Mouse (Mus musculus) embryonic facial prominence, embryonic 13.5 days (tissue): ENCODE measurements around the gene Foxd3. TPM values are rescaled to one million over a fixed set of nuclear protein-coding genes. Genes with fewer than 3 reads are reported as not detected.
A peak's percentile ranks its signal among the peaks of the same experiment; 100 is the strongest.

ENCODE experiments used
- ATAC-seq: fragments of 200-750 bp; cut with Nextera tagmentation; 2 replicates; pipeline ENCODE4 v1.8.0; 2017; ENCODE audit warnings: low read depth; ENCODE audit not compliant: insufficient number of reproducible peaks, insufficient read depth, low FRiP score, low TSS enrichment
- H3K27ac ChIP-seq: fragments of 300-500 bp; sonication (generic); 2 replicates; pipeline ENCODE4 v1.5.1; 2015; ENCODE audit warnings: moderate library complexity, mild to moderate bottlenecking, inconsistent platforms
- H3K27me3 ChIP-seq: fragments of 300-500 bp; sonication (generic); 2 replicates; pipeline ENCODE4 v1.6.1; 2015; ENCODE audit warnings: mild to moderate bottlenecking, inconsistent platforms
- H3K36me3 ChIP-seq: fragments of 300-500 bp; sonication (generic); 2 replicates; pipeline ENCODE4 v1.6.1; 2015; ENCODE audit warnings: mild to moderate bottlenecking, inconsistent platforms
- H3K4me1 ChIP-seq: fragments of 300-500 bp; sonication (generic); 2 replicates; pipeline ENCODE4 v1.6.1; 2015; ENCODE audit warnings: inconsistent platforms
- H3K4me2 ChIP-seq: fragments of 300-500 bp; sonication (generic); 2 replicates; pipeline ENCODE4 v1.6.1; 2015; ENCODE audit warnings: moderate library complexity, mild to moderate bottlenecking, inconsistent platforms
- H3K4me3 ChIP-seq: fragments of 300-500 bp; sonication (generic); 2 replicates; pipeline ENCODE4 v1.5.1; 2015; ENCODE audit warnings: mild to moderate bottlenecking, inconsistent platforms
- H3K9ac ChIP-seq: fragments of 300-500 bp; sonication (generic); 2 replicates; pipeline ENCODE4 v1.6.1; 2015; ENCODE audit warnings: mild to moderate bottlenecking, inconsistent platforms
- H3K9me3 ChIP-seq: fragments of 300-500 bp; sonication (generic); 2 replicates; pipeline ENCODE4 v1.6.1; 2016; ENCODE audit warnings: inconsistent platforms
- WGBS: fragments of 180-500 bp; shearing (Covaris S2); methylation state at CpG from one replicate; pipeline ENCODE4 v1.1.7; 2015; ENCODE audit warnings: mixed read lengths; 5-methylcytosine and 5-hydroxymethylcytosine counted together
- polyA plus RNA-seq: library from polyadenylated mRNA; unstranded; fragments of >200 nt; fragmentation: Nextera tagmentation; extraction: Ambion mirVana; gene quantifications from 2 replicates; pipeline ENCODE4 v1.2.1, GENCODE M21; 2015

The Foxd3 gene
- polyA plus RNA-seq, 1 experiment from 2014 or later, result 0.90 TPM

DNA sequence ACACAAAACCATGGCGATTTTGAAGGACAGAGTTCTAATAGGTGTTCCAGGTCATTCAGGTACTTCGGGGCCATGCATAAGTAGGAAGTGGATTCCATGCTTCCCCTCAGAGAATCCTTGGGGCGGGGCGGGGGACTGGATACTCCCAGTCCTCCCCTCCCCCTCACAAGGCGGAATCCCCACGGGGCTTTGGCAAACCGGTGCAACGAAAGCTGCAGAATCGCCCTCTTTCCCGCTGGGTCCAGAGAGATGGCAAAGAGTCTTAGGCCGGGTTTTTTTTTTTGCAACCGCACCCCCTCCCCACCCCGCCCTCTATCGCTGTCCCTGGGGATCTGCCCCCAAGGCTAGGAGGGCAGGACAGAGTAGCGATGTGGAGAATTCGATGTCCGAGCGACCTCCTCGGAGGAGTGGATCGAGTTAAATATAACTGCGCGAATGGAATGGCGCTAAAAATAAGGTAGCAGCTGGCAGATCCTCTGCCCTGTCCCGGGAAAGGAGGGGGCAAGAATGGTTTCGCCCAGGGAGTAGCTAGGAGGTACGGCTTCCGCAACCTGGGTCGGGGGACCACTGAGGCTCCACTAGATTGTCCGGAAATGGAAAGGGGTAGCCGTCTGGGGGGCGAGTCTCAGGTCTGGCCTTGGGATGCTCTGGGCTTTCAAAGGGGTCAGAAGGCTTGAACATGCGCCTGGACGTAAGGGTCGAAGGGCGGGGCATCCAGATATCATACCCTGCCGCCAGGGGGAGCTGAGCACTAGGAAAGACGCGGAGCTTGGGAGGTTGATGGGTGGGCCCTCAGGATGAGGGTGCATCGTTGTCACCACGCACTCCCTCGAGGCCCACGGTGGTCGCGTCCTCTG is 5.8 kb upstream of the Foxd3 start:
- no peaks in the 10 kb centered on the region for H3K36me3 ChIP-seq
- ATAC-seq, result no peak
- H3K27ac ChIP-seq, result no peak overlapping the region
- WGBS, result 3% methylated on average over 44 of the region's 44 CpGs
- H3K27me3 ChIP-seq, result peaks cover 87% of the 10 kb centered on the region
- H3K9me3 ChIP-seq, result no peaks in the 10 kb centered on the region
- H3K4me3 ChIP-seq, result peak overlapping the region; percentile 28; the same call in 1 of the 2 replicates
- peaks cover 12% of the 10 kb centered on the region; the same call in 1 of the 2 replicates for H3K4me1 ChIP-seq
- H3K4me2 ChIP-seq, result no peak overlapping the region
- no peak overlapping the region for H3K9ac ChIP-seq

- no peaks in the 10 kb centered on the region for H3K36me3 ChIP-seq
- peaks cover 18% of the 10 kb centered on the region; the same call in 1 of the 2 replicates for H3K4me1 ChIP-seq
- ATAC-seq, result no peak
- peaks cover 95% of the 10 kb centered on the region for H3K27me3 ChIP-seq
- peak overlapping the region; percentile 49 for H3K4me2 ChIP-seq
- H3K9ac ChIP-seq, result no peak overlapping the region
- peak overlapping the region; percentile 28 for H3K4me3 ChIP-seq
- H3K27ac ChIP-seq, result no peak overlapping the region
- no peaks in the 10 kb centered on the region for H3K9me3 ChIP-seq
- 1% methylated on average over 58 of the region's 59 CpGs for WGBS
These were observed 5.0 kb upstream of the Foxd3 start for GRCm38 (mm10) chr4:99650945-99651690.

GRCm38 (mm10) chr4:99651823-99652450 is 4.2 kb upstream of the Foxd3 start:
- peaks cover 98% of the 10 kb centered on the region for H3K27me3 ChIP-seq
- H3K27ac ChIP-seq, result no peak overlapping the region
- no peak overlapping the region for H3K4me3 ChIP-seq
- 9% methylated on average over 10 of the region's 10 CpGs for WGBS
- no peak overlapping the region for H3K4me2 ChIP-seq
- H3K9ac ChIP-seq, result no peak overlapping the region
- H3K9me3 ChIP-seq, result no peaks in the 10 kb centered on the region
- no peak for ATAC-seq
- no peaks in the 10 kb centered on the region for H3K36me3 ChIP-seq
- peaks cover 25% of the 10 kb centered on the region; the same call in 1 of the 2 replicates for H3K4me1 ChIP-seq

DNA sequence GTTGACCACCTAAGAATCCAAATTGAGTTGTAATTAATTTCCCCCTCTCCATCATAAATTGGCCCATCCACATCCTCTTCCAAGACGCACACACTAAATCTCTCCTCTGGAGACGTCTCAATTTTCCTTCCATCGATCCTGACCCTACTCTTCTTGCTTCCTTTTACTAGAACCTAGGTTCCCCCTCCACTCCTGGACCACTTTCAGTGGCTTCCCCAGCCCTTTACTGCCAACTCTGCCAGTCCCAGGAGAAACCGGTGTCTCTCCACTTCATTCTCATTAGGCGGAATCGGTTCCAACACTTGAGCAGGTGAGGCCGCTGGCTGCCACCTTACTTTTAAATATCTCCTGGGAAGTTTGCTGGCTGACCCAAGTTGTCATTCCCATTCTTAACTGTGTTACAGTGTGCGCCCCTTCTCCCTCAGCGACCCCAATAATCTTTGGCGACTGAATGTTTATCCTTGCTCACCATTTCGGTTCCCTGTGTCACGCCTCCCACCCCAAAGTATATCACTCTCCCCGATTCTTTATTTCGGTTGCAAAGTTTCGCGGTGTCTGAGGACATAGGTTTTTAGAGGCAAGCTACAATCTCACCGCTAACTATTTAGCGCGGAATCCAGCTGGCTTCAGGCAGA is 3.4 kb upstream of the Foxd3 start:
- no peak overlapping the region for H3K4me2 ChIP-seq
- no peak overlapping the region for H3K9ac ChIP-seq
- H3K27me3 ChIP-seq, result peaks cover 100% of the 10 kb centered on the region
- WGBS, result 2% methylated on average over 19 of the region's 19 CpGs
- H3K4me1 ChIP-seq, result peaks cover 32% of the 10 kb centered on the region
- no peak overlapping the region for H3K27ac ChIP-seq
- no peaks in the 10 kb centered on the region for H3K36me3 ChIP-seq
- H3K9me3 ChIP-seq, result no peaks in the 10 kb centered on the region
- no peak overlapping the region; the same call in 1 of the 2 replicates for H3K4me3 ChIP-seq
- no peak for ATAC-seq

- no peak overlapping the region; the same call in 1 of the 2 replicates for H3K4me3 ChIP-seq
- H3K4me2 ChIP-seq, result no peak overlapping the region
- H3K27me3 ChIP-seq, result peaks cover 100% of the 10 kb centered on the region
- under 1% methylated on average over 25 of the region's 25 CpGs for WGBS
- H3K9ac ChIP-seq, result no peak overlapping the region
- peaks cover 35% of the 10 kb centered on the region for H3K4me1 ChIP-seq
- no peak overlapping the region for H3K27ac ChIP-seq
- H3K9me3 ChIP-seq, result no peaks in the 10 kb centered on the region
- ATAC-seq, result no peak
- no peaks in the 10 kb centered on the region for H3K36me3 ChIP-seq
These were observed 2.9 kb upstream of the Foxd3 start for GRCm38 (mm10) chr4:99653216-99653607.

- H3K9me3 ChIP-seq, result no peaks in the 10 kb centered on the region
- H3K4me1 ChIP-seq, result peaks cover 35% of the 10 kb centered on the region
- H3K4me2 ChIP-seq, result no peak overlapping the region
- no peak for ATAC-seq
- no peak overlapping the region for H3K9ac ChIP-seq
- H3K4me3 ChIP-seq, result 0 out of 2 replicates have a peak overlapping the region, but pooled peaks have one; percentile 13
- 1% methylated on average over 36 of the region's 36 CpGs for WGBS
- no peaks in the 10 kb centered on the region for H3K36me3 ChIP-seq
- peaks cover 97% of the 10 kb centered on the region for H3K27me3 ChIP-seq
- H3K27ac ChIP-seq, result no peak overlapping the region
These were observed 2.4 kb upstream of the Foxd3 start for GRCm38 (mm10) chr4:99653608-99654221.

DNA sequence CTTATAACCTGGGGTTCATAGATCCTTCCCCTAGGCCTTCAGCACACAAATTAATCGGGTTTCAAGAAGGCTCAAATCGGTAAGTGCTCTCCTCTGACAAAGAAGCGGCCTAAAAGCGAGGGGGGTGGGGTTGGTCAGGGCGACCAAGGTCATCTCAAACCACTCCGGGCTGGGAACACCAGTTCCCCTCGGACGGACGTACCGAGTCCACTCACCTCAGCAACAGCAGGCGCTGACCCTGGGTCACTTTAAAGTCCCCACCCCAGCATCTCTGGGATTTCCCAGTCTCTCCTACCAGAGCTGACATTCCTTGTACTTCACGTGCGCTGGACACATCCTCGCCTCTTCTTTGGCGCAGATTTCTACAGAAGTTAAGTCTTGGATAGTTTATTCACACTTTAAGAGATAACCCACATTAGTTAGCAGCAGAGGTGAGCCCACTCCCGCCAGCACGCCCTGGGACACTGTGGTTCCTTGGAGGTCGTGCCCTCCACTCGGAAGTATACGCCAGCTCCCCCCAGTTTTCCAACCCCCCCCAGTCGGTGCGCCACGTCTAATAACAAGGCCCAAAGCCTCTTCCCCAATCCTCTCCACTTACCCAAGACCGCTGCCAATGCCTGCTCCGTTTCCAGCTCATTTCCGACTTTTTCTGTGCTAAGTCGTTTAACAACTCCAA is 1.3 kb upstream of the Foxd3 start:
- no peak overlapping the region for H3K9ac ChIP-seq
- WGBS, result 1% methylated on average over 27 of the region's 27 CpGs
- ATAC-seq, result no peak

GRCm38 (mm10) chr4:99656605-99657429 is 718 bp downstream of the Foxd3 start:
- no peak overlapping the region; the same call in 1 of the 2 replicates for H3K9ac ChIP-seq

More for the DNA sequence above, 1.3 kb upstream of the Foxd3 start:
- peaks cover 97% of the 10 kb centered on the region for H3K27me3 ChIP-seq
- peaks cover 35% of the 10 kb centered on the region for H3K4me1 ChIP-seq
- H3K9me3 ChIP-seq, result no peaks in the 10 kb centered on the region
- no peak overlapping the region for H3K4me3 ChIP-seq
- no peaks in the 10 kb centered on the region for H3K36me3 ChIP-seq
- no peak overlapping the region for H3K27ac ChIP-seq
- H3K4me2 ChIP-seq, result no peak overlapping the region

DNA sequence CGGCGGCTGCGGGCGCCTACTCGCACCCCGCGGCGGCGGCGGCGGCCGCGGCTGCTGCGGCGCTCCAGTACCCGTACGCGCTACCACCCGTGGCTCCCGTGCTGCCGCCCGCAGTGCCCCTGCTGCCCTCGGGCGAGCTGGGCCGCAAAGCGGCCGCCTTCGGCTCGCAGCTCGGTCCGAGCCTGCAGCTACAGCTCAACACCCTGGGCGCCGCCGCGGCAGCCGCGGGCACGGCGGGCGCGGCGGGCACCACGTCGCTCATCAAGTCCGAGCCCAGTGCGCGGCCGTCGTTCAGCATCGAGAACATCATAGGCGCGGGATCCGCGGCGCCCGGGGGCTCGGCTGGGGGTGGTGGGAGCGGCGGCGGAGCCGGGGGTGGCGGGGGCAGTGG is 1.3 kb downstream of the Foxd3 start:
- H3K4me1 ChIP-seq, result peaks cover 32% of the 10 kb centered on the region
- H3K9me3 ChIP-seq, result no peaks in the 10 kb centered on the region
- H3K4me3 ChIP-seq, result peak overlapping the region; percentile 37
- WGBS, result 0% methylated on average over 49 of the region's 62 CpGs
- H3K27ac ChIP-seq, result no peak overlapping the region
- peaks cover 97% of the 10 kb centered on the region for H3K27me3 ChIP-seq
- H3K9ac ChIP-seq, result no peak overlapping the region
- H3K36me3 ChIP-seq, result no peaks in the 10 kb centered on the region
- peak overlapping the region; percentile 53 for H3K4me2 ChIP-seq
- ATAC-seq, result no peak

More at GRCm38 (mm10) chr4:99656605-99657429, 718 bp downstream of the Foxd3 start:
- peaks cover 32% of the 10 kb centered on the region for H3K4me1 ChIP-seq
- no peaks in the 10 kb centered on the region for H3K9me3 ChIP-seq
- H3K27ac ChIP-seq, result no peak overlapping the region
- peaks cover 97% of the 10 kb centered on the region for H3K27me3 ChIP-seq
- H3K36me3 ChIP-seq, result no peaks in the 10 kb centered on the region
- ATAC-seq, result no peak
- WGBS, result under 1% methylated on average over 91 of the region's 92 CpGs
- H3K4me3 ChIP-seq, result peak overlapping the region; percentile 37
- H3K4me2 ChIP-seq, result peak overlapping the region; percentile 53
